Mouse (Mus musculus) bone marrow macrophage, adult 2 months (primary cell): ENCODE results near the gene Gm3238.
"Not testable (repeated sequence)": the region's sequence is repeated elsewhere in the genome, so short reads cannot be mapped to it uniquely, and the experiment has no call there.

ENCODE experiments used
- CTCF ChIP-seq: IDR thresholded peaks from 2 replicates; pipeline ENCODE4 v1.5.1; 2012; ENCODE audit warnings: low read depth, mild to moderate bottlenecking, low read length, moderate library complexity
- POLR2A ChIP-seq: IDR thresholded peaks from 2 replicates; pipeline ENCODE4 v1.6.1; 2012; ENCODE audit warnings: mild to moderate bottlenecking, low read depth, low read length, borderline replicate concordance

GRCm38 (mm10) chr10:77787876-77788275, 16.8 kb upstream of the Gm3238 start, which contains the start of gene Gm7137:
- not testable (repeated sequence) for TF ChIP-seq POLR2A, CTCF
